Mouse (Mus musculus) midbrain, embryonic 14.5 days (tissue): ENCODE results near the gene Ssbp3. TPM values are rescaled to one million over a fixed set of nuclear protein-coding genes. Genes with fewer than 3 reads are reported as not detected.
A peak's percentile ranks its signal among the peaks of the same experiment; 100 is the strongest.

Source experiments
- ATAC-seq: fragments of 200-750 bp; cut with Nextera tagmentation; 2 replicates; pipeline ENCODE4 v1.8.0; 2017; ENCODE audit warnings: moderate number of reproducible peaks, moderate library complexity; ENCODE audit not compliant: low FRiP score, low TSS enrichment
- DNase-seq: peaks from one replicate; pipeline ENCODE4 v3.0.0-alpha.2; 2015
- H3K27ac ChIP-seq: fragments of 300-500 bp; sonication (generic); replicated peaks from 2 replicates; pipeline ENCODE4 v1.5.1; 2014; ENCODE audit warnings: mild to moderate bottlenecking, low read depth, low read length, moderate library complexity
- H3K27me3 ChIP-seq: fragments of 300-500 bp; sonication (generic); 2 replicates; pipeline ENCODE4 v1.6.1; 2014; ENCODE audit warnings: low read length, control low read depth, mixed read lengths; ENCODE audit not compliant: control insufficient read depth, insufficient read depth
- H3K36me3 ChIP-seq: fragments of 300-500 bp; sonication (generic); 2 replicates; pipeline ENCODE4 v1.6.1; 2014; ENCODE audit warnings: low read length, control low read depth; ENCODE audit not compliant: control insufficient read depth, insufficient read depth
- H3K4me1 ChIP-seq: fragments of 300-500 bp; sonication (generic); 2 replicates; pipeline ENCODE4 v1.6.1; 2014; ENCODE audit warnings: mild to moderate bottlenecking, antibody characterized with exemption, low read length, control low read depth; ENCODE audit not compliant: control insufficient read depth, insufficient read depth
- H3K4me2 ChIP-seq: fragments of 300-500 bp; sonication (generic); 2 replicates; pipeline ENCODE4 v1.6.1; 2014; ENCODE audit warnings: mild to moderate bottlenecking, low read length, moderate library complexity
- H3K4me3 ChIP-seq: fragments of 300-500 bp; sonication (generic); replicated peaks from 2 replicates; pipeline ENCODE4 v1.5.1; 2014; ENCODE audit warnings: low read depth, low read length
- H3K9ac ChIP-seq: fragments of 300-500 bp; sonication (generic); replicated peaks from 2 replicates; pipeline ENCODE4 v1.6.1; 2014; ENCODE audit warnings: mild to moderate bottlenecking, low read length, moderate library complexity
- H3K9me3 ChIP-seq: fragments of 300-500 bp; sonication (generic); 2 replicates; pipeline ENCODE4 v1.6.1; 2016; ENCODE audit warnings: low read length, control low read depth, mixed read lengths; ENCODE audit not compliant: control insufficient read depth
- WGBS: fragments of 180-500 bp; shearing (Covaris S2); extraction: QIAGEN DNeasy Blood & Tissue Kit; methylation state at CpG from one replicate; pipeline ENCODE4 v1.1.7; 2014; 5-methylcytosine and 5-hydroxymethylcytosine counted together
- polyA plus RNA-seq: library from polyadenylated mRNA; unstranded; fragments of >200 nt; fragmentation: Nextera tagmentation; extraction: Ambion mirVana; gene quantifications from 2 replicates; pipeline ENCODE4 v1.2.1, GENCODE M21; 2014

The Ssbp3 gene
- polyA plus RNA-seq, 1 experiment from 2014 or later, result 147 TPM

GRCm38 (mm10) chr4:107084343-107084742, 173.8 kb downstream of the Ssbp3 start:
- WGBS, result 5% methylated on average over 1 of the region's 1 CpGs
- peak overlapping the region; percentile 8; the same call in 1 of the 2 replicates for H3K4me2 ChIP-seq
- no peak overlapping the region for H3K4me3 ChIP-seq
- no peaks in the 10 kb centered on the region for H3K9me3 ChIP-seq
- H3K27ac ChIP-seq, result peak overlapping the region; percentile 81
- no peak for ATAC-seq
- no peaks in the 10 kb centered on the region for H3K27me3 ChIP-seq
- H3K36me3 ChIP-seq, result no peaks in the 10 kb centered on the region
- DNase-seq, result peak; percentile 27
- peaks cover 19% of the 10 kb centered on the region for H3K4me1 ChIP-seq
- H3K9ac ChIP-seq, result no peak overlapping the region

- DNase-seq (peak; percentile 85), ATAC-seq (peak; percentile 93)
- WGBS, result 0% methylated on average over 6 of the region's 6 CpGs
- Histone ChIP-seq H3K27me3 (no peaks in the 10 kb centered on the region), H3K9ac (no peak overlapping the region), H3K4me1 (peaks cover 19% of the 10 kb centered on the region), H3K27ac (peak overlapping the region; percentile 81), H3K9me3 (no peaks in the 10 kb centered on the region), H3K36me3 (no peaks in the 10 kb centered on the region), H3K4me3 (no peak overlapping the region), H3K4me2 (peak overlapping the region; percentile 8; the same call in 1 of the 2 replicates)
These were observed 174.4 kb downstream of the Ssbp3 start for GRCm38 (mm10) chr4:107084858-107085257.

GRCm38 (mm10) chr4:107091696-107092095, 181.2 kb downstream of the Ssbp3 start:
- 81% methylated on average over 14 of the region's 14 CpGs for WGBS
- no peak overlapping the region for H3K4me2 ChIP-seq
- ATAC-seq, result no peak

GRCm38 (mm10) chr4:107094484-107095187, 184.1 kb downstream of the Ssbp3 start:
- no peak for ATAC-seq
- H3K4me3 ChIP-seq, result no peak overlapping the region
- H3K9me3 ChIP-seq, result no peaks in the 10 kb centered on the region
- no peaks in the 10 kb centered on the region for H3K27me3 ChIP-seq
- DNase-seq, result no peak
- peaks cover 16% of the 10 kb centered on the region; the same call in 1 of the 2 replicates for H3K4me1 ChIP-seq
- H3K4me2 ChIP-seq, result no peak overlapping the region
- no peaks in the 10 kb centered on the region for H3K36me3 ChIP-seq
- WGBS, result 84% methylated on average over 16 of the region's 16 CpGs
- H3K9ac ChIP-seq, result no peak overlapping the region
- no peak overlapping the region for H3K27ac ChIP-seq

More at GRCm38 (mm10) chr4:107091696-107092095, 181.2 kb downstream of the Ssbp3 start:
- no peak for DNase-seq
- Histone ChIP-seq H3K9me3 (no peaks in the 10 kb centered on the region), H3K36me3 (no peaks in the 10 kb centered on the region), H3K27me3 (no peaks in the 10 kb centered on the region), H3K9ac (no peak overlapping the region), H3K27ac (no peak overlapping the region), H3K4me1 (0 out of 2 replicates have a peak, but pooled peaks cover 5% of the 10 kb centered on the region), H3K4me3 (no peak overlapping the region)

GRCm38 (mm10) chr4:107096043-107096442, 185.5 kb downstream of the Ssbp3 start:
- Histone ChIP-seq H3K9me3 (no peaks in the 10 kb centered on the region), H3K4me3 (no peak overlapping the region), H3K4me1 (peaks cover 16% of the 10 kb centered on the region; the same call in 1 of the 2 replicates), H3K27ac (peak overlapping the region; percentile 49; the same call in 1 of the 2 replicates), H3K27me3 (no peaks in the 10 kb centered on the region), H3K4me2 (no peak overlapping the region), H3K36me3 (no peaks in the 10 kb centered on the region), H3K9ac (no peak overlapping the region)
- peak; percentile 45 for DNase-seq
- ATAC-seq, result no peak
- WGBS, result 17% methylated on average over 6 of the region's 6 CpGs

GRCm38 (mm10) chr4:107096841-107097373, 186.4 kb downstream of the Ssbp3 start, which contains the start of gene Cdcp2:
Cdcp2 (plus strand) TSS chr4:107096891.
- no peak within 1 kb of the TSS for H3K9ac ChIP-seq
- ATAC-seq, result no peak
- H3K36me3 ChIP-seq, result no peaks in the 10 kb centered on the region
- H3K4me2 ChIP-seq, result no peak within 1 kb of the TSS
- H3K27me3 ChIP-seq, result no peaks in the 10 kb centered on the region
- DNase-seq, result peak; percentile 57
- H3K4me1 ChIP-seq, result peaks cover 16% of the 10 kb centered on the region; the same call in 1 of the 2 replicates
- no peak within 1 kb of the TSS for H3K4me3 ChIP-seq
- H3K9me3 ChIP-seq, result no peaks in the 10 kb centered on the region
- peak within 1 kb of the TSS; percentile 49; the same call in 1 of the 2 replicates for H3K27ac ChIP-seq
- WGBS, result 23% methylated on average over 16 of the region's 16 CpGs

- 70% methylated on average over 15 of the region's 15 CpGs for WGBS
- ATAC-seq, result no peak
- Histone ChIP-seq H3K4me1 (peaks cover 16% of the 10 kb centered on the region; the same call in 1 of the 2 replicates), H3K4me3 (no peak overlapping the region), H3K9me3 (no peaks in the 10 kb centered on the region), H3K9ac (no peak overlapping the region), H3K36me3 (no peaks in the 10 kb centered on the region), H3K27me3 (no peaks in the 10 kb centered on the region), H3K4me2 (no peak overlapping the region), H3K27ac (no peak overlapping the region)
- DNase-seq, result no peak
These were observed 187.4 kb downstream of the Ssbp3 start for GRCm38 (mm10) chr4:107097871-107098270.

- ATAC-seq, result no peak
- 73% methylated on average over 10 of the region's 10 CpGs for WGBS
- Histone ChIP-seq H3K27ac (no peak overlapping the region), H3K4me3 (no peak overlapping the region), H3K9me3 (no peaks in the 10 kb centered on the region), H3K4me1 (peaks cover 16% of the 10 kb centered on the region; the same call in 1 of the 2 replicates), H3K36me3 (no peaks in the 10 kb centered on the region), H3K9ac (no peak overlapping the region), H3K27me3 (no peaks in the 10 kb centered on the region), H3K4me2 (no peak overlapping the region)
- DNase-seq, result no peak
These were observed 187.9 kb downstream of the Ssbp3 start for GRCm38 (mm10) chr4:107098375-107098774.
